Mouse (Mus musculus): ENCODE data around the gene Tex30. TPM values are rescaled to one million over a fixed set of nuclear protein-coding genes. Genes with fewer than 3 reads are reported as not detected.

The Tex30 gene
- polyA plus RNA-seq, 1 experiment = 157 TPM

DNA sequence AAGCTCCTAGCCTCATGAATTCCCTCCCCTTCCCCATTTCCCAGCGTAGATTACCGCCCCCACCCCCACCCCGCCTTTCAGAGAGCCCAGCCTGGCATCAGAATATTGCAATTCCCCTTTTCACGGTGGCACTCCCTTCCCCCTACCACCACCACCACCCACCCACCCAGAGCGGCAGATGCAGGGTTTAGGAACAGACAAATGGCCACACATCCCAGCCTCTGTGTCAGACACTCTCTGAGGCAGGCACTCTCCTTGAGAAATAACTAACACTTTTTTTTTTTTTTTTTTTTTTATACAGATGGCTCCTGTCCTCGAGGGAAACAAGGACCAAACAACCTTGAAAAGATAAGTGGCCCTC, 59.7 kb downstream of the Tex30 start:
- no peaks in the 10 kb centered on the region for H3K36me3 ChIP-seq (ENCODE audit: control insufficient read depth, insufficient read depth, low read length)
- no peaks in the 10 kb centered on the region for H3K4me1 ChIP-seq (ENCODE audit: control insufficient read depth, insufficient read depth, low read length)
- no peak overlapping the region for H3K4me3 ChIP-seq (ENCODE audit: control insufficient read depth, low read depth, low read length)
- H3K27me3 ChIP-seq (ENCODE audit: control insufficient read depth, insufficient read depth, low read length) = no peaks in the 10 kb centered on the region
- no peak for TF ChIP-seq CTCF (IDR thresholded peaks at IDR 0.05; ENCODE audit: control insufficient read depth, insufficient read depth, insufficient replicate concordance, low read depth, low read length)
- TF ChIP-seq POLR2A (IDR thresholded peaks at IDR 0.05; ENCODE audit: control insufficient read depth, low read depth, low read length) = no peak
- H3K27ac ChIP-seq (ENCODE audit: control insufficient read depth, insufficient read depth, low read depth, low read length) = no peak overlapping the region

DNA sequence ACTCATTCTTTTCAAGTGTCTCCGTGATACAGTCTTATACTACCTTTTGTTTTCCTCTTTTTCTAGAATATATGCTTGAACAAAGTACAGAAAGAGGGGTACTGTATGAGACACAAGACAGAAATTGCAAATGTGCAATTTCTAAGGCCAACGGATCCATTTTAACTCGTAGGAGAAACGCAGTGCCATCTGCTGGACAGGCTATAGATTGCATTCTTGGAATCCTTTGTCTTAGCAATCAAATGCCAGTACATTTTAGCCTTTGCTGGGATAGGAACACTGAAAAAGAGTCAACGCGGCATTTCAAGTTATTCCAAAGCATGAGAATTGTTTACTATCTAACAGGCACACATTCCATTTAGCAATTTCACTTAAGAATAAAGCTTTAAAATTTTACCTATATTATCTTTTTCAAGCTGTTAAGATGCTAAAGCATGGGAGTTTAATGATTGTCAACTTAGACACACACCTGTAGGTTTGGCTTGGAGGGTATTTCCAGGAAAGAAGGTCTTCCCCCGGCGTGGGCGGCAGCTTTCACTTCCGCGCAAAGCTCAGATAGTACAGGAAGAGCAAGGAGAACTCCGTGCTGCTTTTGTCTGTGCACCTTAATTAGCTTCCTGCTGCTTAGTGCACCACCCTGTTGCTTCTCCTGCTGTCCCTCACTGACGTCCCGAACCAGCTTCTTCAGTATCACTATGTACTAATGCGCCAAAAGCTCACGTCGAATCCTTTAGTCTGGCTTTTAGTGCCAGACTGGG, 60.3 kb downstream of the Tex30 start:
- Histone ChIP-seq H3K27ac (ENCODE audit: control insufficient read depth, insufficient read depth, low read depth, low read length) (no peak overlapping the region), H3K4me1 (ENCODE audit: control insufficient read depth, insufficient read depth, low read length) (no peaks in the 10 kb centered on the region), H3K36me3 (ENCODE audit: control insufficient read depth, insufficient read depth, low read length) (no peaks in the 10 kb centered on the region), H3K4me3 (ENCODE audit: control insufficient read depth, low read depth, low read length) (peak overlapping the region; percentile 21), H3K27me3 (ENCODE audit: control insufficient read depth, insufficient read depth, low read length) (no peaks in the 10 kb centered on the region)
- TF ChIP-seq POLR2A (IDR thresholded peaks at IDR 0.05; ENCODE audit: control insufficient read depth, low read depth, low read length) (no peak), CTCF (IDR thresholded peaks at IDR 0.05; ENCODE audit: control insufficient read depth, insufficient read depth, insufficient replicate concordance, low read depth, low read length) (peak; percentile 21; the same call in 1 of the 2 replicates)

Other genes starting within 250 kb of the Tex30 start
- gene Tpp2, start 168.8 kb downstream of the Tex30 start, polyA plus RNA-seq (2012; rRNA removed) = 27.8 and 35.4 TPM in 2 replicates
- gene Mettl21c, start 82.4 kb downstream of the Tex30 start, polyA plus RNA-seq (2012; rRNA removed) = 0.07 TPM in 1 of 2 replicates, not detected in the other
- 3.4 and 4.5 TPM in 2 replicates for gene Gm8251, start 40.5 kb downstream of the Tex30 start, polyA plus RNA-seq (2012; rRNA removed)
- gene Kdelc1, start 16.4 kb upstream of the Tex30 start, polyA plus RNA-seq (2012; rRNA removed) = 2.3 and 2.9 TPM in 2 replicates
- gene Bivm, start 16.5 kb upstream of the Tex30 start, polyA plus RNA-seq (2012; rRNA removed) = 1.8 and 2.0 TPM in 2 replicates
- 3.6 and 5.2 TPM in 2 replicates for gene Ercc5, start 45.3 kb upstream of the Tex30 start, polyA plus RNA-seq (2012; rRNA removed)
- not detected in 2 replicates for gene Mettl21e, start 116.5 kb upstream of the Tex30 start, polyA plus RNA-seq (2012; rRNA removed)

All from testis, adult 2 months (tissue).